Mouse (Mus musculus) urinary bladder, postnatal 36 days (tissue): ENCODE results near the gene Gm16253.
"Not testable (repeated sequence)": the region's sequence is repeated elsewhere in the genome, so short reads cannot be mapped to it uniquely, and the experiment has no call there.

Experiments
- DNase-seq, 2 experiments: peaks; one replicate each; pipeline ENCODE4 v3.0.0; 2022; ENCODE audit warnings: low spot score in 2 of 2, mixed read lengths in 1 of 2

Gene Gm16253

GRCm38 (mm10) chr3:96598156-96599068, 21.6 kb downstream of the Gm16253 start:
- DNase-seq, result peak in 1 of 2 experiments; percentile 68

- DNase-seq, result no peak
Measured at GRCm38 (mm10) chr3:96599069-96599393, 22.2 kb downstream of the Gm16253 start.

- no peak for DNase-seq
Measured at GRCm38 (mm10) chr3:96599411-96599810, 22.6 kb downstream of the Gm16253 start.

DNA sequence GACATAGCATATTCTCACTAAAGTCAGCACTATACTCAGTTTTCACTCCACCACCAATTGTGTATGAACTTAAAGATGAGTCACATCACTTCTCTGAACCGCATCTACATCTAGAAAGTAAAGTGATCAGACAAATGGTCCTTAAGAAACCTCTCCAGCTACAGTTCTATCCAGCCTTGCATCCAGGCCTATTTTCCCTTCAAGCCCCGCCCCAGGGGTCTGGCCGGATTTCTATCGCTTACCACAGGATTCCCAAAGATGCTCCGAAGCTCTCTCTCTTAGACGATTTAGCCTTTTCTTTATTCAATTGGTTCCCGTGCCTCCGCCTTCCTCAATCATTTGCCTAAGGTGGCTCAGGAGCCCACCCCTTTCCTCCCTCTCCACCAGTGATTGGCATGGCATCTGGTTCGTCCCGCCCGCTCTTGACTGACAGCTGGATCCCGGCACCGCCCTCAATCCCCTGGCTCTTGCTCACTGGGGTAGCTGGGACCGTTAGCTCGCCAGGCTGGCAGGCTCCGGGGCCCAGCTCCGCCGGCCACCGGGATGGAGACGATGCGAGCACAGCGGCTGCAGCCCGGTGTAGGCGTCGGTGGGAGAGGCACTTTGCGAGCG, 24.0 kb downstream of the Gm16253 start, which contains the start of gene Lix1l:
Lix1l (plus strand) TSS at position 511 of the 612 bp plus-strand sequence.
- peak; percentile 85 to 92 for DNase-seq

DNA sequence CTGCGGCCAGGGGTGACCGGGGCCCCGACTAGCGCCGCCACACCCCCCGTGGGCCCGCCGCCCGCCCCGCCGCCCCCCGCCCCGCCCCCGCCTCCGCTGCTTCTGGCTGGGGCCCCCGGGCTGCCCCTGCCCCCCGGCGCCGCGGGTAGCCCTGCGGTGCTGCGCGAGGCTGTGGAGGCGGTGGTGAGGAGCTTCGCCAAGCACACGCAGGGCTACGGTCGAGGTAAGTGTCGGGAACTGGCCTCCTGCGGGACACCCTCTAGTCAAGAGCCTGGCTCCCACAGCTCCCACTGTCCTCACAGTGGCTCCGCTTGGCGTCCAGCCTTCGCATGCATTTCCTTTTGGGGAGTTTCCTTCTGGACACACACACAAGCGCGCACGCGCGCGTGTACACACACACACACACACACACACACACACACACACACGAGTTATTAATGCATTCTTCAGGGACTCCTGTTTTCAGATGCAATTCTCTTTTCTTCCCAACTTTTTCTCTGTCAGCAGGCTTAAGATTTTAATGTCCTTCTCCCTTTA, 24.5 kb downstream of the Gm16253 start:
- DNase-seq, result peak; percentile 42 to 72

DNA sequence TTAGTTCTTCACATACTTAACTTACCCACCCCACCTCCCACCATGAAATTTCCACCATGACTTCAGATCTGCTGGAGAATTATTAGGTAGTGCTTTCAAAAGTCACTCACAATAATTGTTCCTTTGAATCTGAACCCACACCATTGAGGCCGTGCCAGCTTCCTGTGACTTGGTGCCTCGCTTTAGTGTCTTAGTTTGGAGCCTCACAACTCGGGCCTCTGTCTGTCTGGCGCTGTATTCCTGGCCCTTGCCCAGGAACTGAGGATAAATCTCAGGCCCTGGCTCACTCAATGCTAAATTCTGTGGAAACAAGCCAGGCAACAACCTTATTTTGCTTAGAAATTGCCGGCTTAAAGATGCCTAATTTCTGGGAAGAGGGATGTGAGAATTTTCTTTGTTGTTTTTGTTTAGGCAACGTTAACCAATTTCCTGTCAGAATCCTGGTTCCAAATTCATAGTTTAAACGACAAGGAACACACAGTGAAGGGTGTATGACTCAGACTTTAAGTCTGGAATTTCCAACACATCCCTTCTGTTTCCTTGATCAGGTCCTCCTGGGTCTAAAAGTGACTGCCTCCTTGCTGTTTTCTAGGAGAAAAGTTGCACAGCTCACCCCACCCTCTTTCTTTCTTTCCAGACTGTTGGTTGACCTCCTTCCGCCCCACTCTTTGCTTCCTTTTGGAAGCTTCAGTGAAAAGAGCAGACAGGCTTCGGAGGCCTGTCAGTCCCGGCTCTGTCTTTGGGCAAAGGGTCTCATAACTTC, 25.3 kb downstream of the Gm16253 start:
- DNase-seq, result no peak

DNA sequence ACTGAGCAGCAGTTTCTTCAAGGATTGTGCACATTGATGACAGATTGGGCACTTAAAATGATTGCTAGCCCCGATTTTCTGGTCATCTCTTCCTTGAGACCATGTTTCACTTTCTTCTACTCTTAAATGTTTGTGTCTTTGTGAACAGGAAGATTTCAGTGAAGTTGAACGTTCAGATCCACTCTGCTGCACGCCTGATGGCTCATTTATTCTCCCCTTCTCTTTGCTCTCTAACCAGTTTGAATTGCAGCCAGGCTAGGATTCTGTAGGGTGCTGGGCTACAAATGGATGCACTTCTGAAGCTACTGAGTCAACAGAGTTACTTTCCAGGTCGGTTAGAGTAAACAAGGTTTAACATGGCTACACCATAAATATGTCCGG, 25.9 kb downstream of the Gm16253 start:
- no peak for DNase-seq

DNA sequence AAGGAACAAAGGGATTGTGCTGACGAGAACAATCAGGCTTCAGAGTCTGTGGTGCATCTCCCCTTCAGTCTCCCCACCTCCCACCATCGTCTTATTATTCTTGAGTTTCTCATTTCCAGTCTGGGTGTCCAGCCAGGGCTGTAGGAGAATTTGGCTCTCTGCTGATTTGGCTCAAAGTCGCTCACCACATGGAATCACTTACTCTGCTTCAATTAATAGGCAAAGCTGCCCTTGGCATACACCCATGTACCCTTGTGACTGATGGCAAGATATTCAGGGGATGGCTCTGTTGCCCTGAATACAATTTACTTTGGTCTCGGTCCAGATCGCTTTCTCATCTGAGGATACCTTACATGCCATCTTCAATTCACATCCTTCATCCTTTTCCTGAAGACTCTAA, 26.5 kb downstream of the Gm16253 start:
- no peak for DNase-seq

DNA sequence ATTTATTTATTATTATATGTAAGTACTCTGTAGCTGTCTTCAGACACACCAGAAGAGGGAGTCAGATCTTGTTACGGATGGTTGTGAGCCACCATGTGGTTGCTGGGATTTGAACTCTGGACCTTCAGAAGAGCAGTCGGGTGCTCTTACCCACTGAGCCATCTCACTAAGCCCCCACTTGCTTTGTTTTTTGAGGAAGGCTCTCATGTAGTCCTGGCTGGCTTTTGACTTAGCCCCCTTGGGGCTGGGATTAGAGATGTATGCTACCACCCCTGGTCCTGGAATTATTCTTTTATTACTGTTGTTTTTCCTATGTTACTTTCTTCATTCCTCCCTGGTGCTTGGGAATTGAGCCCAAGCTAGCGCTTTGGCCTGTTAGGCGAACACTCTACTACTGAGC, 29.2 kb downstream of the Gm16253 start:
- not testable (repeated sequence) for DNase-seq

- no peak for DNase-seq
Measured at GRCm38 (mm10) chr3:96606618-96607017, 29.8 kb downstream of the Gm16253 start.

GRCm38 (mm10) chr3:96617941-96618340, 41.2 kb downstream of the Gm16253 start:
- no peak for DNase-seq

DNA sequence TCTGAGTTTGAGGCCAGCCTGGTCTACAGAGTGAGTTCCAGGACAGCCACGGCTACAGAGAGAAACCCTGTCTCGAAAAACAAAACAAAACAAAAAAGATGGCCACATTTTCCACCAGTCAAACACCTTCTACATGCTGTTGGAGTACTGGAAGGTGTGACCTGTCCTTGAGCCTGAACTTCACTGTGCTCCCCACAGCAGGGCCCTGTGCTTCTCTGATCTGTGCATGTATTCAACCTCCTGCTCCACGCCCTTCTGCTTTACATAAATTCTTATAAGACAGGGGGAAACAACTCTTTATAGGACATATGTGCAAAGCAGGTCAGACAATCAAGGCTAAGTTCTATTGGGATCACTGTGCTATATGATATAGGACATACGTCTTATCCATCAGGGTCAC, 46.4 kb downstream of the Gm16253 start:
- DNase-seq, result no peak

DNA sequence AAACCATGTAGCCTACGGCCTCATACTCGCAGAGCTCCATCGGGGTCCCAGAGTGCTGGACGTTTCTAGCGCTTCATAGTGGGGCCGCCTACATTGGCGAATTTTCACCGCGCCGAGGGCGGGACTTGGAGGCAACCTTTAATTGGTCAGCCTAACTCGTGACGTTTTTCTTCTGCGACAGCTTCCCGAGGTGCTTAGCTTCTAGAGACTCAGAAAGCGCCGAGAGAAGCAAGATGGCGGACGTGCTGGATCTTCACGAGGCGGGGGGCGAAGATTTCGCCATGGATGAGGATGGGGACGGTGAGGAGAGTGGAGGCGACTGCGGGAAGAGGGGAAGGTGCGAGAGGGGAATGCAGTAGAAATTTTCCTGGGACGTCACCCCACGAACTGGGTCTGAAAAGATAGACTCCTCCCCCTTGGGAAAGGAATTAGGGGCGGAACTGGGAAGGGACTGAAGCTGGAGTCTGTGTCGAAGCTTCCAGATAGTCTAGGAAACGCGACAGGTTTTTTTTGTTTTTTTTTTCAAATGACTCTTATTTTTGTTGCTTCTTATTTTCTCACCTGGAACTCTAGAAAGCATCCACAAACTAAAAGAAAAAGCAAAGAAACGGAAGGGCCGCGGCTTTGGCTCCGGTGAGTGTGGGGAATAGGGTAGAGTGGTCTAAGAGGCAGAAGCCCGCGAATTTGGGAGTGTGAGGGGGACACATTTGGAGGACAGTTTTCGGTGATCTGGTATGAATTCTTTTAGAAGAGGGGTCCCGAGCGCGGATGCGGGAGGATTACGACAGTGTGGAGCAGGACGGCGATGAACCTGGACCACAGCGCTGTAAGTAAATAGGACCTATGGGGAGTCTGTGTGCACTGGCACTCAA, 53.2 kb downstream of the Gm16253 start, which contains the start of gene Rbm8a:
Rbm8a (plus strand) TSS at position 205 of the 872 bp plus-strand sequence.
- DNase-seq, result peak; percentile 94 to 95
